Mouse (Mus musculus) forelimb bud, embryonic 11.5 days (tissue): Measurements from ENCODE around the gene Zkscan2.

Experiments used
- DNase-seq: peaks from one replicate; pipeline ENCODE4 v3.0.0-alpha.2; 2012; ENCODE audit warnings: low read depth, low spot score

Zkscan2 gene

GRCm38 (mm10) chr7:123500239-123501219, at the start of gene Zkscan2:
TSS of gene Zkscan2 (minus strand) at chr7:123500449.
- DNase-seq = peak; percentile 93

GRCm38 (mm10) chr7:123529190-123529589, 28.9 kb upstream of the Zkscan2 start:
- no peak for DNase-seq

- DNase-seq = no peak
Observed at GRCm38 (mm10) chr7:123525761-123526160, 25.5 kb upstream of the Zkscan2 start.

DNA sequence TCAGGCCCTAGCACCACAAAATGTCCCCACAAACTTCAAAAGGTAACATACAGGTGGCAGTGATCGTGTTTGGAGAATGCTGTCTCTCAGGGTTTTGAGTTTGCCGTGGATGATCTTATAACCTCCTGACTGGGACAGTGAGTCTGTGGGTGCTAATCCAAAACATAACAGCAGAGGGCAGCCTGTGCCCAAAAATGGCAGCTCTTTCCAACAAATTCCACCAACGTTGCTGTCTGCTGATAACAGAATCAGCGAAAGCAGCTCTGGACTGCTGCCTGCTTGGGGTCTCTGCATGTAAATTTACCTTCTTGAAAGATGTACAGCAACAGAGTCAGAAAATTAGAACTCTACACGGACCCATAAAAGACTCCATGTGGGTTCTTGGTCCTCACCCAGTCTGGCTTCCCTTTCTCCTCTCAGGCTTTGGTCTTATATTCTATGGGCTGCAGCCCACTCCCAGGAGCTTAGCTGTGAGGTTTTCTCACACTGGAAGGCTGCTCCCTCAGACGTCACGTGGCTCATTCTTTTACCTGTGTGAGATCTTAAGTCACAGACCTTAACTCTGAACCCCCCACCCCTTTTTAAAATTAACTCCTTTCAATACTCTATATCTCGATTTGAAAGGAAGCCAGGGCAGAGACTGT, 24.1 kb upstream of the Zkscan2 start:
- peak; percentile 72 for DNase-seq

DNA sequence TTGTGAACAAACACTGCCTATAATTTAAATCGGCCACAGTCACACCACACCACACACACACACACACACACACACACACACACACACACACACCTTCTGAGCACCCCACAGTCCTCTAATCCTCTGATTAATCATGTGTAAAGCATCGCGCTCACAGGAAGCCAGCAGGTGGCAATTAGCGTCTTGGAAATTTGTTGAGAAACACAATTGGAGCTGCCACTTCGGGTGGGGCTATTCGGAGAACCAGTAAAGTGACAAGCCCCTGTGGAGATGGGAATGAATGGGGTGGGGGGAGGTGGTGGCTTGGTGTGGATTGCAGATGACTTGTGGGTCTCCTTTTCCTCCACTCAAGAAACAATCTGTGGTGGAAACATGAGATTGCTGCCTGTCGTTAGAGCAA, 7.7 kb upstream of the Zkscan2 start:
- no peak for DNase-seq

DNA sequence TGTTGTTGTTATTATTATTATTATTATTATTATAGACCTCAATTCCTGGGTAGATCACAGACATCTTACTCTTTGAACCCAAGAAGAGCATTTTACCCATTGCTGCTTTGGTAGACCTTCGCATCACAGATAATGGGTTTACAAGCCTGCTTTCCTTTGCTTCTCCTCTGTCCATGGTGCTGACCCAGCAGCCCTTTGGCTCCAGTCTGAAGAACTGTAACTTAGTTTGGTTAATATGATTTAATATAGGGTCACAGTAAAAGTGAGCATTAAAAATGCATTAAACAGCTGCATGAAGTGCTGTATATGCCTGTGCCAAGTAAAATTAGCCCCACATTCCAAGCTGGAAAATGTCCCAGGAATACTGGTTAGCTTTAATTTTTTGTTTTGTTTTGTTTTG, 3.1 kb upstream of the Zkscan2 start:
- DNase-seq = peak; percentile 62

GRCm38 (mm10) chr7:123499481-123500238, 589 bp downstream of the Zkscan2 start:
- DNase-seq = no peak

- no peak for DNase-seq
Observed at GRCm38 (mm10) chr7:123487703-123488102, 12.5 kb downstream of the Zkscan2 start.

DNA sequence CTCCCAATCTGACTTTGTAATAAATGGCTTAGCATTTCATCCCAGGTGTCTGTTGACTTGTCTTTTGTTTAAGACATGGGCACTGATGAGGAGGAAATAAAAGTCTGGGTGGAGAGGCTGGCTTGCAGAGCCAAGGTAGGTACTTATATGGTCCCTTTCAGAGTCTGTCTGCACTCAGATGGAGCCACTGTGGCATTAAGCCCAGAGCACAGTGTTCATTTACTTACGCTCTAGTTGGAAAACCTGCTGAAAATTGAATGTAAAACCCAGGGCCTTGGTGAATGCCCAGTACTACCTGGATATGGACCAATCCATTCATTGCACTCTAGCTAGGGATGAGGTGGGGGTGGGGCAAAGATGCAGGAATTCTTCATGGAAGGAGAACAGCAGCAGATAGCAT, 32.3 kb downstream of the Zkscan2 start:
- no peak for DNase-seq

GRCm38 (mm10) chr7:123465692-123466387, 34.4 kb downstream of the Zkscan2 start:
- DNase-seq = peak; percentile 76

- no peak for DNase-seq
Observed at GRCm38 (mm10) chr7:123463569-123463968, 36.7 kb downstream of the Zkscan2 start.

GRCm38 (mm10) chr7:123462070-123462501, 38.2 kb downstream of the Zkscan2 start, which contains the start of gene Aqp8:
TSS of gene Aqp8 (plus strand) at chr7:123462291.
- no peak for DNase-seq

GRCm38 (mm10) chr7:123461316-123461715, 38.9 kb downstream of the Zkscan2 start:
- no peak for DNase-seq

DNA sequence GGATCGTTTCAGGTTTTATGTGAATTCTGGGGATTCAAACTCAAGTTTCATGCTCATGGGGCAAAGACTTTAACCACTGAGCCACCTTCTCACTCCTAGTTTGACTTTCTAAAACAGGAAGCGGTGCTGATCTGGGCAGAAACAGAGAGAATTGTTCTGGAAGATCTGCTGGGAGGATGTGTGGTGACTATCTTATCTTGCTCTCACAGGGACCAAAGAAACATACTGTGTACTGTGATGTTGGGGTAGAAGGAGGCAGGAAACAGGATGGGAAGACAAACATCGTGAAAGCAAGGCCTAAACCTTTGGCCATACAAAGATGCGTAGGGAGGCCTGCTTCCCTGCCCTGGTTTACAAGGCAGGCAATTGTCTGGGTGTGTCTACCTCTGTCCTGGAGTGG, 41.0 kb downstream of the Zkscan2 start:
- no peak for DNase-seq

GRCm38 (mm10) chr7:123458309-123458708, 41.9 kb downstream of the Zkscan2 start:
- DNase-seq = no peak

DNA sequence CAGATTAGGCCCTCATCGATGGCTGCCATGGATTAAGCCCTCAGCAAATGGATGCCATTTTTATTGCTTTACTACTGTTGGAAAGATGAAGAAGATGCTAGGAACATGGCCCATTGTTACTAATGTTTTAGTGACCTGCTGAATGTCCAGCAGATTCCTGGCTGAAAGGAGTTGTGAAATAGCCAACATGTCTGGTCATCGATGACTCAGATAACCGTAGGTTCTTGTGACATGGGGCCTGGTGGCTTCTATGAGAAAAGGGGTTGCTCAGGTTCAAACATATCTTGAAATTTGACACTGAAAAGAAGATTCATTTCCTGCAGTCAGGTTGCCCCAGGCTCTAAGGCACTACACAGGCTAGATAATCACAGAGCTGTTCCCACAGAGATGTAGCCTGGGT, 45.2 kb downstream of the Zkscan2 start:
- no peak for DNase-seq

DNA sequence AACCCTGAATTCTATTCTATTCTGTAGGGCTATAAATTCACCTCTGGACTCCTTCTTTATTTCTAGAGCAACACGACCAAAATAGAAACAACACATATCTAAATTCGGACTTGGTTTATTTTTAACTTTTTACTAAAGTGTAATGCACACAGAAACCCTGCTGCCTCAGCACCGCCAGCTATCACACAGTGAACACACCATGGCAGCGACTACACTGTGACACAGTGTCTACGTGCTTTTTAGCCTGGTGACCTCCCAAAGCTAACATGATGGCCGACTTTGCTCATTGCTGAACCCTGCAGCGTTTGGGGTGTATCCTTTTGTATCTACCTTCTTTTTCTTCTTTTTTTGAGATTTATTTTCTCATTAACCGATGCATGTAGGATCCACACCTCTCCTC, 47.2 kb downstream of the Zkscan2 start:
- no peak for DNase-seq

- DNase-seq = no peak
Observed at GRCm38 (mm10) chr7:123452551-123452950, 47.7 kb downstream of the Zkscan2 start.

DNA sequence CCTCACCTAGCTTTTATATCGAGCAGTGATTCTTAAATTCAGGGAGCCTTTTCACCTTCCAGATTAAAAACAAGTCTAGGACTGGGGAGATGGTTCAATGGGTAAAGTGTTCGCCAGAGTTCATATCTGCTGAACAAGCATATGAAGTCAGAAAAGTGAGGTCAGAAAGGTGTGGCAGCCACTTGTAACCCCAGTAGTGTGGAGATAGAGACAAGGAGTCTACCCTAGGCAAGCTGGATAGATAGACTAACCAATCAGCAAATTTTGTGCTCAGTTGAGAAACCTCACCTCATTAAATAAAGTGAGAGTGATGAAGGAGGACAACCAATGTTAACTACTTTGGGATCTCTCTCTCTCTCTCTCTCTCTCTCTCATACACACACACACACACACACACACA, 49.7 kb downstream of the Zkscan2 start:
- no peak for DNase-seq

- DNase-seq = no peak
Observed at GRCm38 (mm10) chr7:123449676-123450075, 50.6 kb downstream of the Zkscan2 start.

DNA sequence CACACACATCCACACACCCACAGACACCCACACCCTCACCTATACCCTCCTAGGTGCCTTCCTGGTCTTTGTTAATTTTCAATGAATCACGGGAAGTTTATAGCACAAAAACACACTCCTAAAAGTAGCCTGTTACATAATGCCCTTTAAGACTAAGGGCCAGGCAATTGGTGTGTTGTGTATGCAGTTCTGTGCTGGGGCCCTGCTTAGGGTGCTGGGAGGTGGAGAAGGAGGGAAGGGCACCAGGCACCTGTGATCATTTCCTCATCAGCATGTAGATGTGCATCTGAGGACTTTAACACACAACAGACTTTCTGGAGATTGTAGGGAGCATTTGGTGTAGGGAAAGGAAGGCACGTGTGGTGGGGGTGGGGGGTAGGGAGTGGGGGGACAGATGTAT, 51.5 kb downstream of the Zkscan2 start:
- no peak for DNase-seq
